Mouse (Mus musculus) cerebellum, adult 2 months (tissue): ENCODE results near the gene Atp23.

Source experiments
- CTCF ChIP-seq: fragments of 200-500 bp; IDR thresholded peaks from 2 replicates; pipeline ENCODE4 v1.5.1; 2011; ENCODE audit warnings: low read depth, mild to moderate bottlenecking, control low read depth, low read length, moderate library complexity, borderline replicate concordance; ENCODE audit not compliant: insufficient read depth
- POLR2A ChIP-seq: fragments of 200-500 bp; IDR thresholded peaks from 2 replicates; pipeline ENCODE4 v1.6.1; 2011; ENCODE audit warnings: low read length, control low read depth, borderline replicate concordance; ENCODE audit not compliant: insufficient read depth

DNA sequence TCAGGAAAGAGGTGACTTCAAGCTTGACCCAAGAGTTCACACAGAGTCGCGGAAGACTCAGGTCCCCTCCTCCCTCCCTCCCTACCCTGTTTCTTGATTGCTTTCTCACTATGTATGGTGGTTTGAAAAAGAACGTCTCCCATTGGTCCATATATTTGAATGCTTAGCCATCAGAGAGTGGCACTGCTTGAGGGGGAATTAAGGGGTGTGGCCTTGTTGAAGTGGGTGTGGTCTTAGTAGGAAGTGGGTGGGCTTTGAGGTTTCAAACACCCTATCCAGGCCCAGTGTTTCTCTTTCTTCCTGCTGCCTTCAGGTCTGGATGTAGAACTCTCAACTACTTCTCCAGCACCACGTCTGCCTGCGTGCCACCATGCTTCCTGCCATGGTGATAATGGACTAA lies 44.4 kb upstream of the Atp23 start:
- no peak for TF ChIP-seq POLR2A
- TF ChIP-seq CTCF = no peak
